Mouse (Mus musculus) lung, postnatal 10 days (tissue): ENCODE measurements around the gene Chid1.

ENCODE experiments used
- DNase-seq: peaks from one replicate; pipeline ENCODE4 v3.0.0; 2021

The Chid1 gene

GRCm38 (mm10) chr7:141539556-141540311 lies at the start of gene Chid1:
Gene Chid1 (minus strand): TSS chr7:141539857.
- peak; percentile 99 for DNase-seq

- no peak for DNase-seq
Measured at GRCm38 (mm10) chr7:141588890-141589289, 49.2 kb upstream of the Chid1 start.

- DNase-seq = no peak
Measured at GRCm38 (mm10) chr7:141585881-141586280, 46.2 kb upstream of the Chid1 start.

- no peak for DNase-seq
Measured at GRCm38 (mm10) chr7:141585288-141585687, 45.6 kb upstream of the Chid1 start.

GRCm38 (mm10) chr7:141584048-141584841 lies 44.6 kb upstream of the Chid1 start:
- DNase-seq = no peak

GRCm38 (mm10) chr7:141581323-141581722 lies 41.7 kb upstream of the Chid1 start:
- DNase-seq = no peak

GRCm38 (mm10) chr7:141578943-141579342 lies 39.3 kb upstream of the Chid1 start:
- no peak for DNase-seq

- DNase-seq = no peak
Measured at GRCm38 (mm10) chr7:141578511-141578910, 38.9 kb upstream of the Chid1 start.

- DNase-seq = no peak
Measured at GRCm38 (mm10) chr7:141577801-141578200, 38.1 kb upstream of the Chid1 start.

- no peak for DNase-seq
Measured at GRCm38 (mm10) chr7:141575481-141575880, 35.8 kb upstream of the Chid1 start.

GRCm38 (mm10) chr7:141574041-141574440 lies 34.4 kb upstream of the Chid1 start:
- DNase-seq = no peak

GRCm38 (mm10) chr7:141570625-141571295 lies 31.1 kb upstream of the Chid1 start:
- DNase-seq = no peak

GRCm38 (mm10) chr7:141569916-141570315 lies 30.3 kb upstream of the Chid1 start:
- DNase-seq = no peak

- DNase-seq = no peak
Measured at GRCm38 (mm10) chr7:141569283-141569803, 29.7 kb upstream of the Chid1 start.

GRCm38 (mm10) chr7:141566587-141566986 lies 26.9 kb upstream of the Chid1 start:
- DNase-seq = no peak

- no peak for DNase-seq
Measured at GRCm38 (mm10) chr7:141564561-141564960, 24.9 kb upstream of the Chid1 start.

- DNase-seq = peak; percentile 67
Measured at GRCm38 (mm10) chr7:141562852-141563427, 23.3 kb upstream of the Chid1 start.

- DNase-seq = no peak
Measured at GRCm38 (mm10) chr7:141562421-141562851, 22.8 kb upstream of the Chid1 start.

- peak; percentile 93 for DNase-seq
Measured at GRCm38 (mm10) chr7:141561682-141562391, 22.2 kb upstream of the Chid1 start, which contains the start of gene Ap2a2. Gene Ap2a2 (plus strand): TSS chr7:141562173.

GRCm38 (mm10) chr7:141560471-141560870 lies 20.8 kb upstream of the Chid1 start:
- no peak for DNase-seq

GRCm38 (mm10) chr7:141559726-141560325 lies 20.2 kb upstream of the Chid1 start:
- DNase-seq = no peak

GRCm38 (mm10) chr7:141558946-141559345 lies 19.3 kb upstream of the Chid1 start:
- DNase-seq = no peak
